Mouse (Mus musculus) B cell, adult 2 months (primary cell): Measurements from ENCODE around the gene Oxsr1.
"Not testable (repeated sequence)": the region's sequence is repeated elsewhere in the genome, so short reads cannot be mapped to it uniquely, and the experiment has no call there.

Experiments
- DNase-seq, 2 experiments: peaks; one replicate each; pipeline ENCODE4 v3.0.0; 2022

Oxsr1 gene

GRCm38 (mm10) chr9:119337842-119338241 is 15.6 kb upstream of the Oxsr1 start:
- DNase-seq: no peak

- no peak for DNase-seq
These were observed 13.3 kb upstream of the Oxsr1 start for GRCm38 (mm10) chr9:119335571-119335970.

- no peak for DNase-seq
These were observed 12.6 kb upstream of the Oxsr1 start for GRCm38 (mm10) chr9:119334834-119335233.

- peak; percentile 20 to 24 for DNase-seq
These were observed 12.1 kb upstream of the Oxsr1 start for GRCm38 (mm10) chr9:119334324-119334723.

GRCm38 (mm10) chr9:119330186-119330963 is 8.1 kb upstream of the Oxsr1 start:
- DNase-seq: no peak

- no peak for DNase-seq
These were observed 6.3 kb upstream of the Oxsr1 start for GRCm38 (mm10) chr9:119328488-119328887.

- no peak for DNase-seq
These were observed 1.9 kb upstream of the Oxsr1 start for GRCm38 (mm10) chr9:119324130-119324529.

GRCm38 (mm10) chr9:119323260-119323645 is 1.0 kb upstream of the Oxsr1 start:
- DNase-seq: no peak

- DNase-seq: no peak
These were observed 616 bp downstream of the Oxsr1 start for GRCm38 (mm10) chr9:119321392-119322229.

- no peak for DNase-seq
These were observed 1.3 kb downstream of the Oxsr1 start for GRCm38 (mm10) chr9:119320946-119321345.

GRCm38 (mm10) chr9:119320446-119320845 is 1.8 kb downstream of the Oxsr1 start:
- no peak for DNase-seq

- no peak for DNase-seq
These were observed 3.3 kb downstream of the Oxsr1 start for GRCm38 (mm10) chr9:119318891-119319290.

- no peak for DNase-seq
These were observed 9.1 kb downstream of the Oxsr1 start for GRCm38 (mm10) chr9:119313096-119313495.

- DNase-seq: no peak
These were observed 13.2 kb downstream of the Oxsr1 start for GRCm38 (mm10) chr9:119309067-119309466.

GRCm38 (mm10) chr9:119305863-119306262 is 16.4 kb downstream of the Oxsr1 start:
- no peak for DNase-seq

- no peak for DNase-seq
These were observed 23.7 kb downstream of the Oxsr1 start for GRCm38 (mm10) chr9:119298563-119298962.

GRCm38 (mm10) chr9:119297696-119298095 is 24.5 kb downstream of the Oxsr1 start:
- DNase-seq: no peak

GRCm38 (mm10) chr9:119290791-119291190 is 31.4 kb downstream of the Oxsr1 start:
- no peak for DNase-seq

- no peak for DNase-seq
These were observed 41.1 kb downstream of the Oxsr1 start for GRCm38 (mm10) chr9:119280894-119281682.

GRCm38 (mm10) chr9:119278031-119278430 is 44.2 kb downstream of the Oxsr1 start:
- no peak for DNase-seq

- no peak for DNase-seq
These were observed 45.9 kb downstream of the Oxsr1 start for GRCm38 (mm10) chr9:119276321-119276720.

GRCm38 (mm10) chr9:119274814-119275213 is 47.4 kb downstream of the Oxsr1 start:
- DNase-seq: not testable (repeated sequence)

- no peak for DNase-seq
These were observed 50.7 kb downstream of the Oxsr1 start for GRCm38 (mm10) chr9:119271496-119271895.
